Mouse (Mus musculus): ENCODE results near the gene Me3. TPM values are rescaled to one million over a fixed set of nuclear protein-coding genes. Genes with fewer than 3 reads are reported as not detected.

The Me3 gene
- total and polyA plus RNA-seq, 2 experiments from 2014 or later = 14.7 to 15.6 TPM

DNA sequence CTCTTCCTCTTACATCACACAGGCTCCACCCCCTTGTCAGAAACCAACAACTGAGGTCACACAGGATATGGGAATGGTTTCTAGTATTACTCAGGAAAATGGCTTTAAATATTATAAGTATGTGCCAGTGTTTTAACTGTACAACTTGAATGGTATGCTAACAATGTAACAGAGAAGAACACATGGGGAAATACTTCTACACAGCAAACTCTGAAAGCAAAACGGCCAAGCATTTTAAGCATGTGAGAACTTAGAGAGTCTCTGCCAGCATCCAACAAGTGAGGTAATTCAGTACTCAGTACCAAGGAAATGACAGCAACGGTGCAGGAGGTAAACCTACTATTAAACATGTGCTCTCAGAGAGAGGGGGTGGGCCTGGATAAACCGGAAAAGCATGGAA is 252.4 kb downstream of the Me3 start:
- no peaks in the 10 kb centered on the region for H3K36me3 ChIP-seq (ENCODE audit: insufficient read depth)
- no peak for TF ChIP-seq CTCF (IDR thresholded peaks at IDR 0.05; ENCODE audit: low read depth)
- H3K27me3 ChIP-seq (ENCODE audit: insufficient read depth, low read length) = no peaks in the 10 kb centered on the region
- no peak for DNase-seq
- no peak overlapping the region for H3K4me3 ChIP-seq (ENCODE audit: low read depth, low read length)
- no peak overlapping the region for H3K4me2 ChIP-seq (ENCODE audit: low read depth)
- no peak for ATAC-seq
- no peak overlapping the region for H3K9ac ChIP-seq
- WGBS = 64% methylated on average over 3 of the region's 3 CpGs
- H3K4me1 ChIP-seq (ENCODE audit: insufficient read depth) = no peaks in the 10 kb centered on the region
- H3K27ac ChIP-seq (ENCODE audit: low read depth, low read length) = no peak overlapping the region
- no peaks in the 10 kb centered on the region for H3K9me3 ChIP-seq (ENCODE audit: low read length)

DNA sequence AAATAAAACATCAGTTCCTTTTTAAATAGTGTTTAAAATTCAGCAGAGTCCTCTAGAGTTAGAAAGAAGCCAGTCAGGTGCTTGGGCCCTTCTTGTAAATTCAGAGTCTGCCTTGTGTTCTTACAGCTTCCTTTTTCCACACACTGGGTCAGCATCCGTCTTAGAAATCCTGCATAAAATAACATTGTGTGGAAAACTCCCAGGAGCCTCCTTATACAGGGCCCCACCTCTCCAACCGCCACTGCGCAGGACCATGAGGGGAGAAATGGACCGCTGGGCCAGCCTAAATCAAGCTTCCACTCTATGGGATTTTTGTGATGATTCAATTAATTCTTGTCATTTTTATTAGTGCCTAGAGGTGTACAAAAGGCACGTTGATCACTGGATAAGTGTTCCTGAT is 259.2 kb downstream of the Me3 start:
- no peak overlapping the region for H3K4me2 ChIP-seq (ENCODE audit: low read depth)
- H3K27me3 ChIP-seq (ENCODE audit: insufficient read depth, low read length) = no peaks in the 10 kb centered on the region
- no peaks in the 10 kb centered on the region for H3K36me3 ChIP-seq (ENCODE audit: insufficient read depth)
- 84% methylated on average over 5 of the region's 5 CpGs for WGBS
- no peak overlapping the region for H3K27ac ChIP-seq (ENCODE audit: low read depth, low read length)
- no peaks in the 10 kb centered on the region for H3K4me1 ChIP-seq (ENCODE audit: insufficient read depth)
- no peak for TF ChIP-seq CTCF (IDR thresholded peaks at IDR 0.05; ENCODE audit: low read depth)
- no peak for DNase-seq
- H3K9ac ChIP-seq = no peak overlapping the region
- H3K4me3 ChIP-seq (ENCODE audit: low read depth, low read length) = no peak overlapping the region
- no peaks in the 10 kb centered on the region for H3K9me3 ChIP-seq (ENCODE audit: low read length)
- no peak for ATAC-seq

DNA sequence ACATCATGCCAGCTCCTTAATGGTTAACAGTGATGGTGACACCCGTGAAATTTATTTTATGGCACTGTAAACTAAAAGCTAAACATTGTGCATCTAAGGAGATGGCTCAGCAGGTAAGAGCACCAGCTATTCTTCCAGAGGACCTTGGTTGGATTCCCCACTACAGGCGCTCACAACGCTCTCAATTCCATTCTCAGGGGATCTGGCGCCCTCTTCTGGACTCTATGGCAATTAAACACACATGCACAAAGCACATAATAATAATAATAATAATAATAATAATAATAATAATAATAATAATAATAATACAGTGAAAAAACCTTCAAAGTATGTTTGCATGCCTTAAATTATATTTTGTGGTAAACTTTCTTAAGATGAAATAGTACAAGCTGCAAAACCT is 259.7 kb downstream of the Me3 start:
- no peak overlapping the region for H3K27ac ChIP-seq (ENCODE audit: low read depth, low read length)
- ATAC-seq (no peak), DNase-seq (no peak)
- H3K36me3 ChIP-seq (ENCODE audit: insufficient read depth) = no peaks in the 10 kb centered on the region
- H3K9me3 ChIP-seq (ENCODE audit: low read length) = no peaks in the 10 kb centered on the region
- H3K4me1 ChIP-seq (ENCODE audit: insufficient read depth) = no peaks in the 10 kb centered on the region
- TF ChIP-seq CTCF (IDR thresholded peaks at IDR 0.05; ENCODE audit: low read depth) = no peak
- WGBS = 32% methylated on average over 4 of the region's 4 CpGs
- H3K27me3 ChIP-seq (ENCODE audit: insufficient read depth, low read length) = no peaks in the 10 kb centered on the region
- H3K4me3 ChIP-seq (ENCODE audit: low read depth, low read length) = no peak overlapping the region
- no peak overlapping the region for H3K4me2 ChIP-seq (ENCODE audit: low read depth)
- H3K9ac ChIP-seq = no peak overlapping the region

DNA sequence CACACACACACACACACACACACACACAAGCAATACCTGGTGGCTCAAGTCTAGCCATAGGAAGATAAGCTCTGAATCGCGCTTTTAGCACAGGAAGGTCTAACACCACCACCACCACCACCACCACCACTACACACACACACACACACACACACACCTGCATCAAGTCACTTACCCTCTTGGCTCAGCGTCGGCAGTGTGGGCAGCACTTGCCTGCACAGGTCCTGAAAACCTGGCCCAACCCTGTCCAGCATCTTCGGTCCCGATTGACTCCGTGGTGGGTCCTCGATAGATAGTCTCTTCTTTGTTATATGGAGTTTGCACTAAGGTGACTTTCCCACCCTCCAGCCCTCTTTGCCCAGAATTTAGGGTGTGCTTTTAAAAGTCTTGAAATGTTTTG is 270.8 kb downstream of the Me3 start:
- no peaks in the 10 kb centered on the region for H3K27me3 ChIP-seq (ENCODE audit: insufficient read depth, low read length)
- no peak overlapping the region for H3K27ac ChIP-seq (ENCODE audit: low read depth, low read length)
- ATAC-seq (no peak), DNase-seq (no peak)
- 0 out of 2 replicates have a peak, but pooled peaks cover 6% of the 10 kb centered on the region for H3K4me1 ChIP-seq (ENCODE audit: insufficient read depth)
- H3K4me2 ChIP-seq (ENCODE audit: low read depth) = peak overlapping the region; percentile 24
- TF ChIP-seq CTCF (IDR thresholded peaks at IDR 0.05; ENCODE audit: low read depth) = no peak
- no peaks in the 10 kb centered on the region for H3K36me3 ChIP-seq (ENCODE audit: insufficient read depth)
- H3K4me3 ChIP-seq (ENCODE audit: low read depth, low read length) = no peak overlapping the region
- WGBS = 84% methylated on average over 8 of the region's 8 CpGs
- H3K9ac ChIP-seq = no peak overlapping the region
- no peaks in the 10 kb centered on the region for H3K9me3 ChIP-seq (ENCODE audit: low read length)

DNA sequence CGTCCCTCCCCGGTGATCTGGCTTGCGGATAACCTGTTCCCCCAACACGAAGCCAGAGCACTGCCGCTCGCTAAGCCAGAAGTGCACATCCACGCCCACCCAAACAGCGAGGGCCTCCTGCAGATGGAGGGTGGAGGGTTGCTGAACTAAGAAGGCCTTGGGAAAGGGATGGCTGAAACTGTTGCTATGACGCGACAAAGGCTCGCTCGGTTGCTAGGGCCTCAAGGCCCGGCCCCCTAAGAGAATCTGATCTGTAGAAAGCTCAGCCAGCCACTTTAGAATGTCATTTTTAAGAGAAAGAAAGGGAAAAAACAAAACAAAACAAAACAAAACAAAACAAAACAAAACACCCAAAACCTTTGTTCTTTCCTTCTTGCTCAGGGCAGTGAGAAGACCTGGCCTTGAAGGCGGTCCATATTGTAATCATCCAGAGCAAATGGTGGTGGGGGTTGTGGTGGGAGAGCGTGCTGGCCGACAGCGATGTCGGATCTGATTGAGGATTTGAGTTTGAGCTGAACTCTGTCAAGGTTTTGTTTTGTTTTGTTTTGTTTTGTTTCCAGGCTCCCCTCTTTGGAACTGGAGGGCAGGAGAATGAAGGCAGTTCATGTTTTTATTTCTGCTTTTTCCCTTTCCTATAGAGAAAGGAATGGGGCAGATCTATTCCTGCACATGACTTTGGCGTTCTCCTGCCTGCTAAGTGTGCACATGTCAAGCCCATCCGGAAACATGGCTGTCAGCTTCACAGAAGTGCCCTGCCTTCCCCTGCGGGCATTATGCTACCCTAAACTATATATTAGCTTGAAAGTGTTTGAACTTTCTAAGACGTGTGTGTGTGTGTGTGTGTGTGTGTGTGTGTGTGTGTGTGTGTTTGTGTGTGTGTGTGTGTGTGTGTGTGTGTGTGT is 271.5 kb downstream of the Me3 start, which contains the start of gene Ccdc81:
Gene Ccdc81 (minus strand): TSS at position 188 of the 902 bp plus-strand sequence.
- DNase-seq = no peak
- Histone ChIP-seq H3K4me2 (ENCODE audit: low read depth) (peak within 1 kb of the TSS; percentile 24), H3K4me1 (ENCODE audit: insufficient read depth) (0 out of 2 replicates have a peak, but pooled peaks cover 6% of the 10 kb centered on the region), H3K27ac (ENCODE audit: low read depth, low read length) (no peak within 1 kb of the TSS), H3K9me3 (ENCODE audit: low read length) (no peaks in the 10 kb centered on the region), H3K27me3 (ENCODE audit: insufficient read depth, low read length) (no peaks in the 10 kb centered on the region), H3K4me3 (ENCODE audit: low read depth, low read length) (no peak within 1 kb of the TSS), H3K36me3 (ENCODE audit: insufficient read depth) (no peaks in the 10 kb centered on the region), H3K9ac (no peak within 1 kb of the TSS)
- TF ChIP-seq CTCF (IDR thresholded peaks at IDR 0.05; ENCODE audit: low read depth) = no peak
- WGBS = 22% methylated on average over 22 of the region's 22 CpGs
- ATAC-seq = peak; percentile 78; the same call in 1 of the 2 replicates

Other genes with a start within 250 kb of the Me3 start
- 19.2 and 23.2 TPM in 2 replicates for gene Tmem135, start 228.2 kb upstream of the Me3 start, total RNA-seq (2014; rRNA removed)
- gene Tmem135, start 228.2 kb upstream of the Me3 start, polyA plus RNA-seq (2015; fragmentation: Nextera tagmentation; extraction: Ambion mirVana) = 20.0 and 27.9 TPM in 2 replicates
- 3.1 and 3.8 TPM in 2 replicates for gene Fzd4, start 228.0 kb upstream of the Me3 start, total RNA-seq (2014; rRNA removed)
- 1.3 and 1.5 TPM in 2 replicates for gene Fzd4, start 228.0 kb upstream of the Me3 start, polyA plus RNA-seq (2015; fragmentation: Nextera tagmentation; extraction: Ambion mirVana)
- 9.0 and 18.1 TPM in 2 replicates for gene Prss23, start 105.2 kb upstream of the Me3 start, total RNA-seq (2014; rRNA removed)
- gene Prss23, start 105.2 kb upstream of the Me3 start, polyA plus RNA-seq (2015; fragmentation: Nextera tagmentation; extraction: Ambion mirVana) = 9.7 and 11.5 TPM in 2 replicates

Measured in forebrain, postnatal 0 days (tissue).